Mouse (Mus musculus) layer of hippocampus, postnatal 10 days (tissue): Measurements from ENCODE around the gene Acbd6. TPM values are rescaled to one million over a fixed set of nuclear protein-coding genes. Genes with fewer than 3 reads are reported as not detected.

Experiments used
- DNase-seq, 2 experiments: peaks; one replicate each; pipeline ENCODE4 v3.0.0; 2021; ENCODE audit warnings: low spot score in 2 of 2
- total RNA-seq, 2 experiments: library from RNA; stranded (reverse); gene quantifications; 2 replicates each; pipeline ENCODE4 v1.2.3; 2021

The Acbd6 gene
- total RNA-seq, 2 experiments from 2014 or later: 112 to 121 TPM

- DNase-seq: no peak
Observed at GRCm38 (mm10) chr1:155646345-155647307, 88.7 kb downstream of the Acbd6 start.

DNA sequence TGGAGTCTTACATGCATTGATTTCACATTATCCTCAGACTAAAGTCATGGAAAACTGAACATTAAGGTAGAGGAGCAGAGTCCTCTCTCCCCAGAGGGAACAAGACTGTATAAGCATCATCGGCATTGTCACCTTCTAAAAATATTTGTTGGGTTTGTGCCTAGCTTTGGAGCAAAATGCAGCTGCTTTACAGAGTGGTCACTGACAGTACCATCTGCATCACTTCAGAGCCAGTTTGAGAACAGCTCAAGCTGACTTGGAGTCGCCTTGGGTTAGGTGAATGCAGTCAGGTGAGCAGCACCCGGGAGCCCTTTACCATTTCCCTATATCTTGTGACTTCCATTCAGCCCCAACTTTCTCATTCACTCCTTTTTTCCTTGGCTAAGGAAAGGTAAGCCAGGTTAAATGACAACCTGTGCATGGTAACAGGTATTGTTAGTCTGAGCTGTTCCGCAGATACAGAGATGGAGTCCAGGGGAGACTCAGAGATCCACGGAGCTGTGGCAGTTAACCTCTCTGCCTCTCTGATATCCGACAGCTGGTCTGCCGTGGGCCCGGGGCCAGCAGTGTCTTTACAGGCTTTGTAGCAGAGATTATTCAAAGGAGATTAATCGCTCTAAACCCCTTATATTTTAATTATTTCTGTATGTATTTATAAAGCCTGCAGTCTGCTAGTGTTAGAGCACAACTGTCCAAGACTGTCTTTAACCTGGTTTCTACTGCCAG lies 92.4 kb downstream of the Acbd6 start:
- DNase-seq: no peak

DNA sequence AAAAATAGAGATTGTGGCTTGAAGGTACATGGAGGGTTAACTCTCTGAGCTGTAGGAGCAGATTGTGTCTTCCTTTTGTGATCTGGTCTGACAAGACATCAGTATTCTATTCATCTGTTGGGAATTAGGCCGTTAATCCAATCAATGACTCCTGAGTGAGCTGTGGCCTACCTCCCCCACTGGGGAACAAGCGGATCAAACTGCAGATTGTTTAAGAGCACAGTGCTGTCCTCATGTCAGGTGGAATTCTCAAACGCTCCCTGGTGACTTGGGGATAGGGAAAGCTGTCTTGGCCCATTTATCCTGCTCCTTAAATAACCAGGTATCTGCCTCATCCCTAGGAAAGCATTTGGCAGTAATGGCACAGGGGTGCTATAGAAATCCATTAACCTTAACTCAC lies 97.0 kb downstream of the Acbd6 start:
- DNase-seq: no peak

DNA sequence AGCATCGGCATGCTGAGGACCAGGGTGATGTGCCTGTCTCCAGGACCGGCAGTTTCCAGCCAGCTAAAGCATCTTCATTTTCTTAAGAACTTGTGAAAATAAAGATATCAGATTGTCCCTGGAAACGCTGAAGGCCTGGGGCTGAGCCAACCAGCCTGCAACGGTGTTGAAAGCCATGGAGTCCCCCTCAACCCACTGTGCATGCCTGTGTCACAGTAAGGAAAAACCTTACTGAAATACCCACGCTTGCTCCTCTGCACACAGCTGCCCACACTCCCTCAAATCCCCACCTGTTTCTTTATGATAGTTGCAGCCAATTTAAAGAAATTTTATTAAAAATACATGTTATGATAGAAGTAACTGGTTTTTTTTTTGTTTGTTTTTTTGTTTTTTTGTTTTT lies 98.4 kb downstream of the Acbd6 start:
- DNase-seq: no peak

DNA sequence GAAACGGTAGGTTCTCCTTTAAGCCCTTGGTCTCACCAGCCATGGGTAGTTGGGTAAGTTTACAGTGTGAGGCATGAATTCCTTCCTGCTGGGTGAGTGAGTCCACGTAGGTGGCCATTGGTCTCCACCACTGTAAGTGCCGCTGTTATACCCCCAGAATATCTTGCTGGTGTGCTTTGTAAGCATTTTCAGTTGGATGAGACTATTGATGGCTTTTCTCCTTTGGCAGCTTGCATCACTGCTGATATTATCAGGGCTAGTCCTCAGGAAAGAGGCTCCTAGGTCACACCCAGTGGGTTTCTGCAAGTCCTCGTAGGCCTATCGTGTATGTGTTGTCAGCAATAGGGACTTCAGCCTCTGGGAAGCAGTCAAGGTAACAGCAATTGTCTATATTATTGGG lies 106.1 kb downstream of the Acbd6 start:
- no peak for DNase-seq

DNA sequence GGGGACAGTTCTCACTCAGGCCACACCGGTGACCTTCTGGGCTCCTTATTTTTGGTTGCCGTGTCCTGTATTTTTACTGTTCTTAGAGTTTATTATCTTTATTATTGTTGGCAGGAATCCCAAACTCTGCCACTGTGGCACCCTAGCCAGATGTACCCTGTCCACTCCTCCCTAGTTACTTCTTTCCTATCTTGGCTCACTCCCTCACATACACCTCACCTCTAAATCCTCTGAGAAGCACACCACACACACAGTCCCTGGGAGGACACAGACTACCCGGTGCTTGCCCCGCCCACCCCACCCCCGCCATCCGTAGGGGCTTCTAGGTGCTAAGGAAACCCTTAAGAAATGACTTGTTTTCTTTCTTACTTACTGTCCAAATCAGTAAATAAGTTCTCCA lies 117.7 kb downstream of the Acbd6 start:
- no peak for DNase-seq

GRCm38 (mm10) chr1:155681116-155681799 lies 123.3 kb downstream of the Acbd6 start:
- DNase-seq: no peak

DNA sequence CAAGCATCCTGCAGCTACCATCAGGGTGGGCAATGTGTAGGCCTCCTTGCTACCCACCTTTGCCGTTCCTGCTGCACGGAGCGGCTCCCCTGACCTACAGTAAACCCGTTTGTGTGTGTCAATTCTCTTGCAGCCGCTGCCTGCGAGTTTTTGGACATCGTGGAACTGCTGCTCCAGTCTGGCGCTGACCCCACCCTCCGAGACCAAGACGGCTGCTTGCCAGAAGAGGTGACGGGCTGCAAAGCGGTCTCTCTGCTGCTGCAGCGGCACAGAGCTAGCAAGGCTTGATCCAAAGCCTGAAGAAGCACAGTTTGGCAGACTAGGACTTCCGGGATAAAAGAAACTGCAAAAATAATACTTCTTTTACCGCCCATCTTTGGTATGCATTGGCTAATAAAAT lies 128.9 kb downstream of the Acbd6 start:
- DNase-seq: no peak

DNA sequence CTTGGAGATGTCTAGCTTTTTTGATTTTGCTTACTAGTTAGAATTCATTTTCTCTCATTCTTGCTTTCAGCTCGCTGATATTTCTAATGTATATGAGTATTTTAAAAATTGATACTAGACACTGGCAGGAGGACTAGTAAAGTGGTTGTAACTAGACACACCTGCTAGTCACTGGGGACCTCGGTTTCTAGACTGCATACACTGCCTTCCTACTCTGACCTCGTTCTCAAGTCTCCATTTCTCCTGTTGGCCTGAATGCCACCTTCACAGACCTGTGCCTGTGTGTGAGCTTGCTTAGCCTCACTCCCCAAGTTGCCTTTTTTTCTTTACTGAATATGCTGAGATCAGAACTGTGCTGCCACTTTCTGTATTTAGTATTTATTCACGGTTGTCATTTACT lies 131.2 kb downstream of the Acbd6 start:
- no peak for DNase-seq

- DNase-seq: no peak
Observed at GRCm38 (mm10) chr1:155689558-155689957, 131.6 kb downstream of the Acbd6 start.

GRCm38 (mm10) chr1:155692230-155692629 lies 134.3 kb downstream of the Acbd6 start:
- DNase-seq: no peak

DNA sequence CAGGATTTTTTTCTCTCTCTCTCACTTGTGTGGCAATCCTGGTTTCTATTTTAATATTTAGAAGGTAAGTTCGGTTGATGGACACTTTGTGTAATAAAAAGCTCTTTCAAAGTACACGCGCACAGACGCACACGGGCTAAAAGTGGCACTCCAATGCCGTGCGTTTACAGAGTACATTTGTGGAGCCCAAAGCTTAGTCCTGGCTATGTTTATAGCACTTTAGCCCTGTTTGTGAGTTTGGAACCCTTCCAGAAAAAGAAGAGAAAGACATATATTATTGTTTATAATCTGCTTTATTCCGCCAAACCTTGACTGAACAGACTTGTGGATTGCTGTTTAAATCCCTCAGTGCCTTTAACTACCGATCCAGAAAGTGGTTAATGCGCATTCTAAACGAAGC lies 135.1 kb downstream of the Acbd6 start:
- no peak for DNase-seq

- DNase-seq: no peak
Observed at GRCm38 (mm10) chr1:155693443-155693842, 135.5 kb downstream of the Acbd6 start.

DNA sequence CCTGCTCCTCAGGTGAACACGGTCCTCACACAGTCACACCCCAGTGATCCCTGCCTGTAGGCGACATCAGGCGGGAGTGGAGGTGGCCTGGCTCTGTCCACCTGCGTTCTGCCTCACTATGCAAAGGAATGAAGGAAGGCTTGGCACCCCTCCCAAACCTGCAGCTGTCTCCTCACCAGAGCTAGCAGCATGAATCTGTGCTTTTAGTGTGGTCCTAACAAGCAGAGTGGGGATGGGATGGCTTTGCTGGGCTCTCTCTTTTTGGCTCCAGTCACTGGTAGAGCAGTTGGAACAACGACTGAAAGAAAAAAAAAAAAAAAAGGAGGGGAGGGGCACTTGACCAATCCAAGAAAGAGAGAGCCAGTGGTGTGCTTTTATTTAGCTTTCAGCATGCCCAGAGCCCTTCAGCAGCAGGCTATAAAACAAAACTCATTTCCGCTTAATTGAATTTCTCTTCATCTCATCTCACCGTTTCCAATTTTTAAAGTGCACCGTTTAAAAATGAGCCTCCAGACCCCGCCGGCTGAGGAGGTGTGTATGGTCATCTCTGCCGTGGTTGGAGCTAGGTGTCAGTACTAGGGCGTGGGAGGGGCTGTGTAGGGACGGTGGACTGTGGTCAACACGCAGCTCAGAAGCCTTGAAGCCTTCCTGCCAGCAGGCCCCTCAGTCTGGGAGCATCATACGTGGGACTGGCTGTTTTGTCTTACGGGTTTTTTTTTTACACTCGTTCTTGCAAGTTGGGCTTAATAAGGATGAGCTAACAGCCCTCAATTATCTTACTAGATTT lies 140.6 kb downstream of the Acbd6 start:
- DNase-seq: peak in 1 of 2 experiments; percentile 53

DNA sequence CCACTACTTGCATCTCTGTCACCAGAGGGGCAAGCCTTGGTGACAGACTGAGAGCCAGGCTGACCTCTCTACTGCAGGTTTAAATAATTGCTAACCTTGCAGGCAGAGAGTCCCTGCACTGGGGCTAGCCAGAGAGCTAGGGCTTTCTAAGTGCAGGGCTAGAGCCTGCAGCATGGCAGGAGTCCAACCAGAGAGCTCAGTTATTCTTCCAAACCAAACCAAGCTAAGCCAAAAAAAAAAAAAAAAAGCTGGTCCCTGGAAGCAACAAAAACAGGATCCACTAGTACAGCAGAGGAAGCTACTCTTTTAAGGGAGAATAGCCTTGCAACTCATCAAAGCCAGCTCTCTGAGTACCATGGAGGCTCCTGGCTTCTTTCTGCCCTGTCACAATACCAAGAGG lies 143.0 kb downstream of the Acbd6 start:
- DNase-seq: no peak

DNA sequence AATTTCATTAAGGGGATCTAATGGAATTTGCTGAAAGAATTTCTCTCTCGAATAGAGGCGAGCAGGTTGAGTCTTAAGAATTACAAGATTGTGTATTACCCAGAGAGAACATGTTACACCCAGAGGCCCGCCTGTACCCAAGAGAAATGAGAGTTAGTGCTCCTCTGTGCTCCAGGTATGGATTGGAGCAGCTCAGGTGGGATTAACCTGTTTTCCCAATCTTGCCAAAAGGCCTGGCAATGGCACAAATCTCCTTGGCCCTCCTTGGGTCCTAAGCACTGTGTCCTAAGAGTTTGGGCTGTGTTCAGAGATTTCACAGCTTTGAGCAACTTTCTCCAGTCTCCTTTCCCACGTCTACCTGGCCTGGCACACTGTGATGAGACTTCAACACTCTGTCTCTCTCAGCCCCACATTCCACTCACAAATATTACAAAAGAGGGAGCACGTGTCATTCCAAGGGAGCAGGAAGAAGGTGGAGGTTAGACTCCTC lies 145.3 kb downstream of the Acbd6 start:
- DNase-seq: no peak

DNA sequence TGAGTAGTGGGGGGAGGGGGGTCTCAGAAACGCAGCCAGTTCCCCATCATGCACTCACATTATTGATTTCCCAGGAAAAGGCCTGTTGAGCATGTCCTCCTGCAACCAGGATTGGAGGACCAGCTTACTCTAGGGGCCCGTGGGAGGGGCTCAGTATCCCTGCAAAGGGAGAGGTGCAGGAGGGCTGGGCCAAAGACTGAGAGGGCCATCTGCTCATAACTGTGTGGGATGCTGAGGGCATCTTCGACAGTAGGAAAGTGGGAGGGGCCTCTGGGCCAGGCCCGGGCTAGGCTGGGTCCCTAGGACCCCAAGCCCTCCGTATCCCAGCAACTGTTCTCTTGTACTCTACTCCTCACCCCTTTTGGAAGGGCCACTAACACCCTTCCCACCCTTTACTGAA lies 146.3 kb downstream of the Acbd6 start:
- DNase-seq: no peak

DNA sequence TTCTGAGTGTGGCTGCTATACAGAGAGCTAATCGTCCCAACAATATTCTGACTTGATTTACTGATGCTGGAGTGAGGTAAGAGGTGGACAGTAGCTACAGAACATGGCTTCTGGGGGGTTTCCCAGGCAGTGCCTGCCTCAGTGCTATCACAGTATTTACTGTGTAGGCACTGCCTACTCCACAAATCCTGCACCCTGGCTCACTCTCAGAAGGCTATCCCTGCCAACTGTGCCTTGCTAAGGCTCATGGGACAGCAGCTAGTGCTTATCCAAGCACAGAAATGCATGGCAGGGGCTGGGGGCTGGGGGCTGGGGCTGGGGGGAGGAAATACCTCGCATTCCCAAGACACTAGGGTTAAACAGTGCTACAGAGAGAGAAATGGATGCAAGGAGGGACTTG lies 155.4 kb downstream of the Acbd6 start:
- no peak for DNase-seq

DNA sequence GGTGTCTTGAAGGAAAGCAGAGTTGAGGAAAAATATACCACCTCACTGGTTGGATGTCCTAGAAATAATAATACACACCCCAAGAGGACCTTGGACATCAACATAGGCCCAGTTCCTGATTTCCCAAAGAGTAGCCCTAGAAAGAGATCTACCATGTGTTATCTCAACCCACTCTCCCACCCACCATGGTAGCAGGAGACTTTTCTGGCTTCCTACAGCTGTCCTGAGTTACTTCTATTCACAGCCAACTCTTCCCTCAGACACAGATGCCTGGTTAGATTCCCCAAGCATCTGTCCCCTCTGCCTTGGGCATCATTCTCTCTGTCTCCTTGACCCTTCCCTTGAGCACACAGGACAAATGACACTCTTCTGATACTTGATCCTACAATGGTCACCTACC lies 157.4 kb downstream of the Acbd6 start:
- DNase-seq: no peak

GRCm38 (mm10) chr1:155717301-155717700 lies 159.4 kb downstream of the Acbd6 start:
- no peak for DNase-seq

GRCm38 (mm10) chr1:155718851-155719250 lies 160.9 kb downstream of the Acbd6 start:
- no peak for DNase-seq
